Mouse (Mus musculus): ENCODE results near the gene Tex101.

Tex101 gene

GRCm38 (mm10) chr7:24636264-24636663 is 40.2 kb downstream of the Tex101 start, which contains the start of gene Lypd3:
Gene Lypd3, plus strand, starts transcription at chr7:24636550.
- DNase-seq (ENCODE audit: low read depth), result no peak

- no peak for DNase-seq (ENCODE audit: low read depth)
Observed at GRCm38 (mm10) chr7:24630116-24630880, 46.2 kb downstream of the Tex101 start.

GRCm38 (mm10) chr7:24629672-24630071 is 46.8 kb downstream of the Tex101 start:
- no peak for DNase-seq (ENCODE audit: low read depth)

- peak; percentile 86 for DNase-seq (ENCODE audit: low read depth)
Observed at GRCm38 (mm10) chr7:24628685-24629610, 47.5 kb downstream of the Tex101 start.

GRCm38 (mm10) chr7:24622967-24623366 is 53.5 kb downstream of the Tex101 start:
- DNase-seq (ENCODE audit: low read depth), result no peak

GRCm38 (mm10) chr7:24621193-24621592 is 55.3 kb downstream of the Tex101 start:
- DNase-seq (ENCODE audit: low read depth), result peak; percentile 48

- no peak for DNase-seq (ENCODE audit: low read depth)
Observed at GRCm38 (mm10) chr7:24619671-24620397, 56.6 kb downstream of the Tex101 start.

GRCm38 (mm10) chr7:24618374-24618773 is 58.1 kb downstream of the Tex101 start:
- peak; percentile 70 for DNase-seq (ENCODE audit: low read depth)
